Mouse (Mus musculus) monocyte, adult 5-6 weeks (primary cell): Measurements from ENCODE around the gene Stard7. TPM values are rescaled to one million over a fixed set of nuclear protein-coding genes. Genes with fewer than 3 reads are reported as not detected.

Source experiments
- ATAC-seq: fragments of 153-309, 156-312 bp; replicated peaks from 2 replicates; pipeline ENCODE4 v1.8.0; 2017; ENCODE audit warnings: mild to moderate bottlenecking; ENCODE audit not compliant: low TSS enrichment, insufficient number of reproducible peaks, severe bottlenecking, poor library complexity, low FRiP score
- total RNA-seq: library from RNA; stranded (forward); fragments of 200-1000, 200-491, 200-594 nt; gene quantifications from 3 replicates; pipeline ENCODE4 v1.2.3, GENCODE M21; 2017

Gene Stard7
- total RNA-seq, 1 experiment from 2014 or later = 93.7 TPM

- peak; percentile 42 for ATAC-seq
These were observed 68.8 kb downstream of the Stard7 start for GRCm38 (mm10) chr2:127338833-127339232.

- ATAC-seq = no peak
These were observed 69.2 kb downstream of the Stard7 start for GRCm38 (mm10) chr2:127339262-127339661.

- no peak for ATAC-seq
These were observed 71.1 kb downstream of the Stard7 start for GRCm38 (mm10) chr2:127341159-127341558.

- no peak for ATAC-seq
These were observed 76.3 kb downstream of the Stard7 start for GRCm38 (mm10) chr2:127346334-127346733.

- ATAC-seq = no peak
These were observed 77.3 kb downstream of the Stard7 start for GRCm38 (mm10) chr2:127347147-127347985.

Other genes starting within 250 kb of the Stard7 start
- 37.5 to 57.1 TPM (median 46.3 TPM) in 3 replicates for gene Blvra, start 199.6 kb upstream of the Stard7 start, total RNA-seq
- 3.0 to 8.1 TPM (median 4.6 TPM) in 3 replicates for gene Ncaph, start 136.3 kb upstream of the Stard7 start, total RNA-seq
- 10.8 to 22.5 TPM (median 14.0 TPM) in 3 replicates for gene Itpripl1, start 126.8 kb upstream of the Stard7 start, total RNA-seq
- 1.1 to 3.4 TPM (median 2.5 TPM) in 3 replicates for gene 1810024B03Rik, start 61.9 kb upstream of the Stard7 start, total RNA-seq
- gene Snrnp200, start 61.8 kb upstream of the Stard7 start, total RNA-seq = 146 to 205 TPM (median 156 TPM) in 3 replicates
- 24.8 to 32.6 TPM (median 28.7 TPM) in 3 replicates for gene Ciao1, start 22.4 kb upstream of the Stard7 start, total RNA-seq
- 43.9 to 86.2 TPM (median 50.4 TPM) in 3 replicates for gene Tmem127, start 22.3 kb upstream of the Stard7 start, total RNA-seq
- gene Dusp2, start 65.9 kb downstream of the Stard7 start, total RNA-seq = 141 to 443 TPM (median 158 TPM) in 3 replicates
- gene Astl, start 68.4 kb downstream of the Stard7 start, total RNA-seq = 0.11 to 1.6 TPM (median 1.1 TPM) in 3 replicates
- 0.10 TPM in 1 of 3 replicates, not detected in the others for gene Adra2b, start 93.0 kb downstream of the Stard7 start, total RNA-seq
- gene Gpat2, start 155.0 kb downstream of the Stard7 start, total RNA-seq = not detected in 3 replicates
- gene Fahd2a, start 174.3 kb downstream of the Stard7 start, total RNA-seq = 6.5 to 14.6 TPM (median 7.1 TPM) in 3 replicates